Mouse (Mus musculus) megakaryocyte-erythroid progenitor cell, adult 5-6 weeks (primary cell): ENCODE data around the gene Olfr62. TPM values are rescaled to one million over a fixed set of nuclear protein-coding genes. Genes with fewer than 3 reads are reported as not detected.

Experiments used
- total RNA-seq, 2 experiments: library from RNA; stranded (forward) in 1 of 2; stranded (reverse) in 1 of 2; fragments of 200-1000, 215-1000 nt in 1 of 2; fragments of >200 nt in 1 of 2; fragmentation: Nextera tagmentation in 1 of 2; gene quantifications; 2 replicates each; pipeline ENCODE4 v1.2.3; 2014 to 2017

Gene Olfr62
- total RNA-seq, 2 experiments from 2014 or later: not detected

Other genes with a start within 250 kb of the Olfr62 start
- gene Szt2, start 249.7 kb upstream of the Olfr62 start, total RNA-seq (2014; fragmentation: Nextera tagmentation): 26.4 and 29.1 TPM in 2 replicates
- gene Szt2, start 249.7 kb upstream of the Olfr62 start, total RNA-seq (2017): 4.3 and 17.6 TPM in 2 replicates
- 91.0 and 111 TPM in 2 replicates for gene Med8, start 249.6 kb upstream of the Olfr62 start, total RNA-seq (2014; fragmentation: Nextera tagmentation)
- gene Med8, start 249.6 kb upstream of the Olfr62 start, total RNA-seq (2017): 70.2 and 96.7 TPM in 2 replicates
- 118 and 128 TPM in 2 replicates for gene Elovl1, start 230.9 kb upstream of the Olfr62 start, total RNA-seq (2014; fragmentation: Nextera tagmentation)
- 62.4 and 72.5 TPM in 2 replicates for gene Elovl1, start 230.9 kb upstream of the Olfr62 start, total RNA-seq (2017)
- 88.4 and 106 TPM in 2 replicates for gene Cdc20, start 221.6 kb upstream of the Olfr62 start, total RNA-seq (2014; fragmentation: Nextera tagmentation)
- gene Cdc20, start 221.6 kb upstream of the Olfr62 start, total RNA-seq (2017): 63.2 and 101 TPM in 2 replicates
- 2.3 and 5.7 TPM in 2 replicates for gene Mpl, start 201.4 kb upstream of the Olfr62 start, total RNA-seq (2014; fragmentation: Nextera tagmentation)
- gene Mpl, start 201.4 kb upstream of the Olfr62 start, total RNA-seq (2017): 0.47 and 1.7 TPM in 2 replicates
- 0.99 TPM in 1 of 2 replicates, not detected in the other for gene Tie1, start 168.9 kb upstream of the Olfr62 start, total RNA-seq (2014; fragmentation: Nextera tagmentation)
- 1.3 and 2.5 TPM in 2 replicates for gene Tie1, start 168.9 kb upstream of the Olfr62 start, total RNA-seq (2017)
- gene 2610528J11Rik, start 132.0 kb upstream of the Olfr62 start, total RNA-seq (2014; fragmentation: Nextera tagmentation): not detected in 2 replicates
- not detected in 2 replicates for gene 2610528J11Rik, start 132.0 kb upstream of the Olfr62 start, total RNA-seq (2017)
- gene Tmem125, start 114.9 kb upstream of the Olfr62 start, total RNA-seq (2014; fragmentation: Nextera tagmentation): not detected in 2 replicates
- gene Tmem125, start 114.9 kb upstream of the Olfr62 start, total RNA-seq (2017): not detected in 2 replicates
- not detected in 2 replicates for gene Cfap57, start 38.2 kb upstream of the Olfr62 start, total RNA-seq (2014; fragmentation: Nextera tagmentation)
- gene Cfap57, start 38.2 kb upstream of the Olfr62 start, total RNA-seq (2017): not detected in 2 replicates
- gene Ebna1bp2, start 38.2 kb upstream of the Olfr62 start, total RNA-seq (2014; fragmentation: Nextera tagmentation): 99.6 and 135 TPM in 2 replicates
- 166 and 198 TPM in 2 replicates for gene Ebna1bp2, start 38.2 kb upstream of the Olfr62 start, total RNA-seq (2017)
- not detected in 2 replicates for gene Olfr1342, start 33.8 kb downstream of the Olfr62 start, total RNA-seq (2014; fragmentation: Nextera tagmentation)
- gene Olfr1342, start 33.8 kb downstream of the Olfr62 start, total RNA-seq (2017): not detected in 2 replicates
- not detected in 2 replicates for gene Olfr1341, start 44.6 kb downstream of the Olfr62 start, total RNA-seq (2014; fragmentation: Nextera tagmentation)
- not detected in 2 replicates for gene Olfr1341, start 44.6 kb downstream of the Olfr62 start, total RNA-seq (2017)
- gene Olfr1340, start 61.2 kb downstream of the Olfr62 start, total RNA-seq (2014; fragmentation: Nextera tagmentation): not detected in 2 replicates
- not detected in 2 replicates for gene Olfr1340, start 61.2 kb downstream of the Olfr62 start, total RNA-seq (2017)
- not detected in 2 replicates for gene Olfr1339, start 73.2 kb downstream of the Olfr62 start, total RNA-seq (2014; fragmentation: Nextera tagmentation)
- not detected in 2 replicates for gene Olfr1339, start 73.2 kb downstream of the Olfr62 start, total RNA-seq (2017)
- not detected in 2 replicates for gene Olfr1338, start 99.8 kb downstream of the Olfr62 start, total RNA-seq (2014; fragmentation: Nextera tagmentation)
- gene Olfr1338, start 99.8 kb downstream of the Olfr62 start, total RNA-seq (2017): not detected in 2 replicates
- gene Olfr1337, start 123.6 kb downstream of the Olfr62 start, total RNA-seq (2014; fragmentation: Nextera tagmentation): not detected in 2 replicates
- gene Olfr1337, start 123.6 kb downstream of the Olfr62 start, total RNA-seq (2017): not detected in 2 replicates
- gene Olfr1335, start 151.0 kb downstream of the Olfr62 start, total RNA-seq (2014; fragmentation: Nextera tagmentation): not detected in 2 replicates
- not detected in 2 replicates for gene Olfr1335, start 151.0 kb downstream of the Olfr62 start, total RNA-seq (2017)
- gene Olfr1333, start 177.3 kb downstream of the Olfr62 start, total RNA-seq (2014; fragmentation: Nextera tagmentation): not detected in 2 replicates
- gene Olfr1333, start 177.3 kb downstream of the Olfr62 start, total RNA-seq (2017): not detected in 2 replicates
- not detected in 2 replicates for gene Olfr1331, start 205.7 kb downstream of the Olfr62 start, total RNA-seq (2014; fragmentation: Nextera tagmentation)
- not detected in 2 replicates for gene Olfr1331, start 205.7 kb downstream of the Olfr62 start, total RNA-seq (2017)
- gene Olfr1330, start 229.6 kb downstream of the Olfr62 start, total RNA-seq (2014; fragmentation: Nextera tagmentation): not detected in 2 replicates
- gene Olfr1330, start 229.6 kb downstream of the Olfr62 start, total RNA-seq (2017): not detected in 2 replicates